Mouse (Mus musculus): ENCODE results near the gene Ttc7b. TPM values are rescaled to one million over a fixed set of nuclear protein-coding genes. Genes with fewer than 3 reads are reported as not detected.
A peak's percentile ranks its signal among the peaks of the same experiment; 100 is the strongest.

Gene Ttc7b
- polyA plus RNA-seq, 1 experiment from 2014 or later = 6.3 TPM

- Histone ChIP-seq H3K9ac (ENCODE audit: low read length) (0 out of 2 replicates have a peak overlapping the region, but pooled peaks have one; percentile 5), H3K9me3 (replicated peaks; ENCODE audit: control insufficient read depth, low read length) (no peaks in the 10 kb centered on the region), H3K4me3 (ENCODE audit: low read depth, low read length) (no peak overlapping the region), H3K27ac (ENCODE audit: low read depth, low read length) (no peak overlapping the region), H3K36me3 (ENCODE audit: control insufficient read depth, insufficient read depth, low read length) (peaks cover 16% of the 10 kb centered on the region; the same call in 1 of the 2 replicates), H3K27me3 (replicated peaks; ENCODE audit: control insufficient read depth, insufficient read depth, low read length) (no peaks in the 10 kb centered on the region), H3K4me2 (ENCODE audit: low read length) (no peak overlapping the region), H3K4me1 (ENCODE audit: control insufficient read depth, insufficient read depth, low read length) (no peaks in the 10 kb centered on the region)
- ATAC-seq = no peak
- 85% methylated on average over 6 of the region's 6 CpGs for WGBS
- no peak for DNase-seq (ENCODE audit: low spot score)
Observed at GRCm38 (mm10) chr12:100415802-100416201, 104.8 kb downstream of the Ttc7b start.

DNA sequence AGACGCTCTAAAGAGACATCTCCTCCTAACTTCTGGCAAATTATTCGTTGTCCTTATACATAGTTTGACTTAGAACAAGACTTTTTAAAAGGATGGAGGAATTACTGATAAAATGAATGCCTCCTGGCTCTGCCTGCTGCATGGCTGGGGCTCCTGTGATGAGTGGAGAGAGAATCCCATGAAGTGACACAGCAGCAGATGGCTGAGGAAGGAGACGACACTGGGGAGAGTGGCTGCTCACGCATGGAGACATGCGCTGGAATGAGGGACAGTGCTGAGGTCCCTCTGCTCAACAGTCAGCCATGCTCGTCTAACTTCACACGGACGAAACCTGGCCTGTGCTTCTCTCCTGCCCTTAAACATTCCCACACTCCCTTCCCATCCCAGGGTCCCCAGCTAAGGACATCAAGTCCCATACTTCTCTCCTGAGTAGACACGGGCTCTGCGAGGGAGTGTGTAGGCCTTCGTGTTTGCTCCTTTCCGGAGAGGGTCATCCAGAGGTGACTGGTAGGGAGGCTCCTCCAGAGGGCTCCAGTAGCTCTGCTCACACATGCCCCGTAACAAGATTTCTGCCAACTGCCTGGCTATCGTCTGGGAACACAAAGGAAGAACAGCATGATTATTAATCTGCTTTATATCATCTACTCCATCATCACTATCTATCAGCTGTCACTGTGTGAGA lies 105.8 kb downstream of the Ttc7b start:
- no peak overlapping the region for H3K9ac ChIP-seq (ENCODE audit: low read length)
- no peak for DNase-seq (ENCODE audit: low spot score)
- H3K36me3 ChIP-seq (ENCODE audit: control insufficient read depth, insufficient read depth, low read length) = peaks cover 16% of the 10 kb centered on the region; the same call in 1 of the 2 replicates
- H3K4me2 ChIP-seq (ENCODE audit: low read length) = no peak overlapping the region
- H3K4me3 ChIP-seq (ENCODE audit: low read depth, low read length) = no peak overlapping the region
- H3K4me1 ChIP-seq (ENCODE audit: control insufficient read depth, insufficient read depth, low read length) = no peaks in the 10 kb centered on the region
- ATAC-seq = no peak
- H3K27ac ChIP-seq (ENCODE audit: low read depth, low read length) = no peak overlapping the region
- WGBS = 83% methylated on average over 14 of the region's 14 CpGs
- no peaks in the 10 kb centered on the region for H3K9me3 ChIP-seq (replicated peaks; ENCODE audit: control insufficient read depth, low read length)
- no peaks in the 10 kb centered on the region for H3K27me3 ChIP-seq (replicated peaks; ENCODE audit: control insufficient read depth, insufficient read depth, low read length)

GRCm38 (mm10) chr12:100408714-100409113 lies 111.9 kb downstream of the Ttc7b start:
- ATAC-seq = peak; percentile 45
- DNase-seq (ENCODE audit: low spot score) = no peak
- H3K9ac ChIP-seq (ENCODE audit: low read length) = no peak overlapping the region

GRCm38 (mm10) chr12:100408143-100408542 lies 112.5 kb downstream of the Ttc7b start:
- H3K27ac ChIP-seq (ENCODE audit: low read depth, low read length) = peak overlapping the region; percentile 39; the same call in 1 of the 2 replicates
- H3K27me3 ChIP-seq (replicated peaks; ENCODE audit: control insufficient read depth, insufficient read depth, low read length) = no peaks in the 10 kb centered on the region
- 7% methylated on average over 8 of the region's 8 CpGs for WGBS

More at GRCm38 (mm10) chr12:100408714-100409113, 111.9 kb downstream of the Ttc7b start:
- 64% methylated on average over 11 of the region's 11 CpGs for WGBS
- no peak overlapping the region for H3K4me2 ChIP-seq (ENCODE audit: low read length)
- H3K27me3 ChIP-seq (replicated peaks; ENCODE audit: control insufficient read depth, insufficient read depth, low read length) = no peaks in the 10 kb centered on the region
- H3K4me1 ChIP-seq (ENCODE audit: control insufficient read depth, insufficient read depth, low read length) = peaks cover 22% of the 10 kb centered on the region
- H3K4me3 ChIP-seq (ENCODE audit: low read depth, low read length) = no peak overlapping the region
- H3K27ac ChIP-seq (ENCODE audit: low read depth, low read length) = no peak overlapping the region; the same call in 1 of the 2 replicates
- H3K36me3 ChIP-seq (ENCODE audit: control insufficient read depth, insufficient read depth, low read length) = peaks cover 6% of the 10 kb centered on the region; the same call in 1 of the 2 replicates
- H3K9me3 ChIP-seq (replicated peaks; ENCODE audit: control insufficient read depth, low read length) = no peaks in the 10 kb centered on the region

DNA sequence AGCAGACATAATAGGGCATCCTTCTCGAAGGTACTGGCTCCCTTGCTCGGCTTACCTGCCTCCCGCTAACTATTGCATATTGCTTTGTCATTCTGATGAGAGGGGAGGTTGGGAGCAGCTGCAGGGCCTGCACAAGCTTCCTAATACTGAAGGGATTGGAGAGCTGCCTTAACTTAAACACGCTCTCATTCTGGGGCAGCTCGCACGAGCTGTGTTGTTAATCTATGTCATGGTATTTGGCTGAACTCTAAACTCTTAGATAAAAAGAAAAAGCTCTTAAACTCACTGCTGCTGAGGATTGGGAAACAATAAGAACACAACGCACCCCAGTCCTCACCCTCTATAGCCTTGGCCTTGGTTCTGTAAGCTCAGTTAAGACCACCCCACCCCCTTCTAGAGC lies 113.3 kb downstream of the Ttc7b start:
- peak; percentile 31 for DNase-seq (ENCODE audit: low spot score)
- peak; percentile 24; the same call in 1 of the 2 replicates for ATAC-seq

More at GRCm38 (mm10) chr12:100408143-100408542, 112.5 kb downstream of the Ttc7b start:
- Histone ChIP-seq H3K36me3 (ENCODE audit: control insufficient read depth, insufficient read depth, low read length) (peaks cover 7% of the 10 kb centered on the region; the same call in 1 of the 2 replicates), H3K9ac (ENCODE audit: low read length) (no peak overlapping the region), H3K4me3 (ENCODE audit: low read depth, low read length) (no peak overlapping the region), H3K9me3 (replicated peaks; ENCODE audit: control insufficient read depth, low read length) (no peaks in the 10 kb centered on the region), H3K4me2 (ENCODE audit: low read length) (no peak overlapping the region), H3K4me1 (ENCODE audit: control insufficient read depth, insufficient read depth, low read length) (peaks cover 22% of the 10 kb centered on the region)
- peak; percentile 59 for ATAC-seq
- DNase-seq (ENCODE audit: low spot score) = peak; percentile 65

DNA sequence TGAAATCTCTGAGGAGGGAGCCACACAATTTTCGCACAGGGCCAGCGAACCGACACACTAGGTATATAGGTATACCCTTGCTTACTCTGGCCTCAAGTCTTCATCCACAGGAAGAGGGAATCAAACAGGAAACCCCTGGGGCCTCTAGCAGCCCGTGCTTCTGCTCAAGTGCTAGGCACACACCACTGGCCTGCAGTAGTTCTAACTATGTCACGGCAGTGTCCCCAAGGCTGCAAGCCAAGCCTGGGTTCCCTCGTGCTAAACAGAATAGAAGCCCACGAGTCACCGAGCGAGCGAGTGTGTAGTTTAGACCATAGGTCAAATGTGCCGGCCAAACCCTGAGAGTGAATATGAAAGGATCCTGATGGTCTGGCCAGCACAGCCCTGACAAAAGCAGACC lies 114.5 kb downstream of the Ttc7b start:
- DNase-seq (ENCODE audit: low spot score) (no peak), ATAC-seq (no peak)
- no peak overlapping the region for H3K9ac ChIP-seq (ENCODE audit: low read length)
- H3K9me3 ChIP-seq (replicated peaks; ENCODE audit: control insufficient read depth, low read length) = no peaks in the 10 kb centered on the region
- no peaks in the 10 kb centered on the region for H3K27me3 ChIP-seq (replicated peaks; ENCODE audit: control insufficient read depth, insufficient read depth, low read length)
- no peak overlapping the region for H3K27ac ChIP-seq (ENCODE audit: low read depth, low read length)
- H3K4me3 ChIP-seq (ENCODE audit: low read depth, low read length) = no peak overlapping the region
- peaks cover 15% of the 10 kb centered on the region for H3K36me3 ChIP-seq (ENCODE audit: control insufficient read depth, insufficient read depth, low read length)
- peaks cover 22% of the 10 kb centered on the region for H3K4me1 ChIP-seq (ENCODE audit: control insufficient read depth, insufficient read depth, low read length)
- WGBS = 89% methylated on average over 11 of the region's 11 CpGs
- H3K4me2 ChIP-seq (ENCODE audit: low read length) = no peak overlapping the region

More for the DNA sequence above, 113.3 kb downstream of the Ttc7b start:
- WGBS = 17% methylated on average over 7 of the region's 7 CpGs
- Histone ChIP-seq H3K4me1 (ENCODE audit: control insufficient read depth, insufficient read depth, low read length) (peaks cover 22% of the 10 kb centered on the region), H3K4me2 (ENCODE audit: low read length) (no peak overlapping the region), H3K9me3 (replicated peaks; ENCODE audit: control insufficient read depth, low read length) (no peaks in the 10 kb centered on the region), H3K36me3 (ENCODE audit: control insufficient read depth, insufficient read depth, low read length) (peaks cover 8% of the 10 kb centered on the region; the same call in 1 of the 2 replicates), H3K4me3 (ENCODE audit: low read depth, low read length) (no peak overlapping the region), H3K27ac (ENCODE audit: low read depth, low read length) (0 out of 2 replicates have a peak overlapping the region, but pooled peaks have one; percentile 33), H3K9ac (ENCODE audit: low read length) (no peak overlapping the region), H3K27me3 (replicated peaks; ENCODE audit: control insufficient read depth, insufficient read depth, low read length) (no peaks in the 10 kb centered on the region)

GRCm38 (mm10) chr12:100405512-100406030 lies 115.1 kb downstream of the Ttc7b start:
- ATAC-seq = no peak
- no peaks in the 10 kb centered on the region for H3K27me3 ChIP-seq (replicated peaks; ENCODE audit: control insufficient read depth, insufficient read depth, low read length)
- H3K9me3 ChIP-seq (replicated peaks; ENCODE audit: control insufficient read depth, low read length) = no peaks in the 10 kb centered on the region

GRCm38 (mm10) chr12:100404430-100404829 lies 116.2 kb downstream of the Ttc7b start:
- WGBS = 74% methylated on average over 3 of the region's 3 CpGs
- ATAC-seq (no peak), DNase-seq (ENCODE audit: low spot score) (no peak)
- Histone ChIP-seq H3K27me3 (replicated peaks; ENCODE audit: control insufficient read depth, insufficient read depth, low read length) (no peaks in the 10 kb centered on the region), H3K27ac (ENCODE audit: low read depth, low read length) (no peak overlapping the region), H3K9me3 (replicated peaks; ENCODE audit: control insufficient read depth, low read length) (no peaks in the 10 kb centered on the region), H3K9ac (ENCODE audit: low read length) (no peak overlapping the region), H3K4me2 (ENCODE audit: low read length) (no peak overlapping the region), H3K4me3 (ENCODE audit: low read depth, low read length) (no peak overlapping the region), H3K4me1 (ENCODE audit: control insufficient read depth, insufficient read depth, low read length) (peaks cover 22% of the 10 kb centered on the region), H3K36me3 (ENCODE audit: control insufficient read depth, insufficient read depth, low read length) (peaks cover 26% of the 10 kb centered on the region)

More at GRCm38 (mm10) chr12:100405512-100406030, 115.1 kb downstream of the Ttc7b start:
- H3K4me2 ChIP-seq (ENCODE audit: low read length) = no peak overlapping the region
- 86% methylated on average over 8 of the region's 8 CpGs for WGBS
- peaks cover 20% of the 10 kb centered on the region for H3K36me3 ChIP-seq (ENCODE audit: control insufficient read depth, insufficient read depth, low read length)
- H3K9ac ChIP-seq (ENCODE audit: low read length) = no peak overlapping the region
- H3K27ac ChIP-seq (ENCODE audit: low read depth, low read length) = no peak overlapping the region
- no peak for DNase-seq (ENCODE audit: low spot score)
- H3K4me3 ChIP-seq (ENCODE audit: low read depth, low read length) = no peak overlapping the region
- H3K4me1 ChIP-seq (ENCODE audit: control insufficient read depth, insufficient read depth, low read length) = peaks cover 22% of the 10 kb centered on the region

DNA sequence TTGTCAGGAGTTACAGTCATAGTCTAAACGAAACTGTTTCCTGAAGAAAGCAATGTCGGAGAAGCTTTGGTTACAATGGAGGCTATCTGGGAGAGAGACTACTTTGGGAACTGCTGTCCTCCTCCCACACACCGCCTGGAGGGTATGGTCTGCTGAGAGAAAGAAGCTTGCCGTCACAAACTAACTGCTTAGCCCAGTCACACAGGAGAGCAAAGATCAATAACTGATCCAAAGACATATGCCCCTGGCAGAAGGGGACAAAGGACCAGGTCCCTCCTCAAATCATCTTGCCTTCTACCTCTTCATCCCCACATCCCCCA lies 117.7 kb downstream of the Ttc7b start:
- Histone ChIP-seq H3K27ac (ENCODE audit: low read depth, low read length) (no peak overlapping the region), H3K4me3 (ENCODE audit: low read depth, low read length) (no peak overlapping the region), H3K27me3 (replicated peaks; ENCODE audit: control insufficient read depth, insufficient read depth, low read length) (no peaks in the 10 kb centered on the region), H3K4me1 (ENCODE audit: control insufficient read depth, insufficient read depth, low read length) (peaks cover 18% of the 10 kb centered on the region), H3K36me3 (ENCODE audit: control insufficient read depth, insufficient read depth, low read length) (peaks cover 26% of the 10 kb centered on the region), H3K9ac (ENCODE audit: low read length) (no peak overlapping the region), H3K9me3 (replicated peaks; ENCODE audit: control insufficient read depth, low read length) (no peaks in the 10 kb centered on the region), H3K4me2 (ENCODE audit: low read length) (no peak overlapping the region)
- ATAC-seq (no peak), DNase-seq (ENCODE audit: low spot score) (no peak)
- 91% methylated on average over 4 of the region's 4 CpGs for WGBS

Data from forebrain, embryonic 14.5 days (tissue).